Mouse (Mus musculus): ENCODE data around the gene D11Wsu47e.

- TF ChIP-seq CTCF (IDR thresholded peaks at IDR 0.05; ENCODE audit: control insufficient read depth, insufficient read depth, low read length), result no peak; the same call in 1 of the 2 replicates
- TF ChIP-seq POLR2A (IDR thresholded peaks at IDR 0.05; ENCODE audit: borderline replicate concordance, control insufficient read depth, low read depth, low read length), result no peak
Measured at GRCm38 (mm10) chr11:113731945-113732612, 47.9 kb downstream of the D11Wsu47e start.
